Mouse (Mus musculus) ovary, postnatal 36 days (tissue): ENCODE measurements around the gene Opcml.

Experiments
- DNase-seq: peaks from one replicate; pipeline ENCODE4 v3.0.0; 2022; ENCODE audit warnings: low spot score, mixed read lengths

The Opcml gene

GRCm38 (mm10) chr9:27790725-27791638 lies at the start of gene Opcml:
Gene Opcml, plus strand, starts transcription at chr9:27790775.
- DNase-seq, result no peak

DNA sequence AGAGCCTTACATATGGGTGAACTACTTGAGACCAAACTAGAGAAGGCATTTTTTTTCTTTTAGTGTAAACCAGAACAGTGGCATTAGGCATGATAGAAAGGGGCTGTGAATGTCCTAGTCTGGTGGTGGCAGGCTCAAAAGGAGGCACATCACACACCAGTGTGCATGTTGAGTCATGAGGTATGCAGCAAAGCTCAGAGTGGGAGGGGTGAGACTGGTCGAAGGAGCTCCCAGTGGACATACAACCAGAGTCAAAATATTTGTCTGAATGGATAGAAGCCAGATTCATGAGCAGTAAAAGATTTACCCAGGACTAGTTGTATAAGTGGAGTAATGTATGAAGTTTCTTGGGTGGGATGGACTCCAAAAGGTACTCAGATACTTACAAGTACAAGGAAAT lies 31.9 kb upstream of the Opcml start:
- no peak for DNase-seq

DNA sequence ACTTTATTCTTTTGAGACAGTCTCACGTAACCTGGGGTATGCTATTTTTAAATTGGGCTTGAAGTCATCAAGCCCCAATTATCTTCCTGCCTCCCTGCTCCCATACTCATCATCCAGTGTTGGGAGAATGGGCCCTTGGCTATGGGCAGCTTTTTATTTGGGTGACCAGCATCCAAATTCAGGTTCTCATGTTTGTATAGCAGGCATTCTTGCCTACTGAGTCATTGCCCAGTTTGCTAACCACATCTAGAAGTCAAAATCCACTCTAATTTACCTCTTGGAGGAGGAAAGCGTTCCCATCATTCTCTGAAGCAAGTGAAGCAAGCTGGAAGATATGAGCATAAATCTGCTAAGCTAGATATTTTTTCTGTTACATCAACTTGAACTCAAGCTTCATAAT lies 29.4 kb upstream of the Opcml start:
- no peak for DNase-seq

GRCm38 (mm10) chr9:27766446-27766845 lies 24.1 kb upstream of the Opcml start:
- no peak for DNase-seq

DNA sequence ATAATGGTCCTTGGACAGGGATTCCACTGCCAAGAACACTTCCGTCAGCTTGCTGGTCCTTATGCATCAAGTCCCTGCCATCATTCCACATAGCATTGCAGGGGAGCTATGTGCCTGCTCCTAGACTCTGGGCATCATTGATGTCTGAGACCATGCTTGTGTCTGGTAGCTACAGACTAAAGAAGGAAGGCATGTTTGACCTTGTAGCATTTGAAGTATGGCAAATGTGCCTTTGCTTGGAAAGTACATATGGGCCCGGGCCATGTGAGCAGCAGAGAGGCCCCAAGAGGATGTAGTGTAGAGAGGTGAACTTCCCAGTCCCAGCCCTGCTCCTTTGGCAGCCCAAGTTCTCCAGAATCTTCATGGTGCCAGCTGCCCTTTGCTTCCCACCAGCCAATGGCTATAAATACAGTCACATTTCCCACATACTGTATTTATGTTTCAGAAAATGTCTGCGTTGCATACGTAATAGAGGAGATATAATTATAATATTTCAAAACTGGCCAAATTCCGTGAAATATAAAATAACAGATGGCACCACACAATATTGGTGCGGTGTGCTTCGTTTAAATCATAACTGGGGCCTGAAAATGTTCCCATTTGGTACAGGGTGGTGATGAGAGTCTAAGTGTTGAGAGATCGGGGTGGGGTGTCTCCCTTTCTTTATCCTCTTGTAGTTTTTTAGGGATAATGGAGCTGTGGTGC lies 23.2 kb upstream of the Opcml start:
- no peak for DNase-seq

GRCm38 (mm10) chr9:27768788-27769187 lies 21.8 kb upstream of the Opcml start:
- no peak for DNase-seq

- no peak for DNase-seq
Observed at GRCm38 (mm10) chr9:27781291-27781993, 9.1 kb upstream of the Opcml start.

DNA sequence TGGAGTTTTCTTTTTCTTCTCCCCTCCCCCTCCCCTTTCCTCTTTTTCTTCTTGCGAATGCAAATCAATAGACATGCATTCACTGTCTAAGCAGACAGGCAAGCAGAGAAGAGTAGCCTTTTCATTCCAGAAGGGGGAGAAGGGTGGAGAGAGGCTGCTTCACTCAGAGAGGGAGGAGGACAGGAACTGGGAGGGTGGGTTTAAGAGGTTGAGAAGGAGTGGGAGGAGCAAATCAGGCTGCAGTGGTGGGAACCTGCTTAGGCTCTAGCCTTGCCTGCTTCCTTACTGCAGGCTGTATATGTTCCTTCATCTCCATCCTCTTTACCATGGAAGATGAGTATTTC lies 8.6 kb upstream of the Opcml start:
- DNase-seq, result no peak

DNA sequence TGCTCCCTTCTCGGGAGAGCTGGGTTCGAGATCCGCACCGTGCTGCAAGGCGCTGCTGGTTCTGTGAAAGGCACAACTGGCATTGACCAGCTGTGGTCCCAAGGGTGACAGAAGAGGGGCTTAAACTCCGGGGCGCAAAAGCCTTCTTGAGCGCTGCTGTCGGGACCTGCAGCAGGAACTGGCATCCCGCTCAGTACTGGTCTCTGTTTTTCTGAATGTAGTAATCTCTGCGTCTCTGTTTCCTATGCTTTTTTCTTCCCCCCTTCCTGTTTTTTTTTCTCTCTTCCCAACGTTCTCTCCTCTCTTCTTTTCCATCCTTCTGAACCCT lies 1.0 kb downstream of the Opcml start:
- no peak for DNase-seq

DNA sequence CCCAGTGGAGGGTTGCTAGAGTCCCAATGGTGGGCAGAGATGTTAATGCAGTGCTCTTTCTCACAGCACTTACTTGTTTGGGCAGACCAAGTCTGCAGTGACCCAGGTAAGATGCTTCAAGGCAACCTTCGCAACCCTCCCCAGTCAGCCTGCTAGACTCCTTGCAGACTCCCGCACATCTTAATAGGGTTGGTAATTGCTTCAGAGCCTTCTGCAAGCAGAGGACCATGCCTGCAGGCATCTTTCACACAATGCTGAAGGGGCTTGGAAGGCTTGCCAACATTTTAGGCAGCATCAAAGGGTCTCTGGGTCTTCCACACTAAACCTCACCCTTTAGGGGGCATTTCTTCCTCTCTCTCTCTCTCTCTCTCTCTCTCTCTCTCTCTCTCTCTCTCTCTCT lies 1.7 kb downstream of the Opcml start:
- DNase-seq, result no peak

- DNase-seq, result no peak
Observed at GRCm38 (mm10) chr9:27792994-27793393, 2.4 kb downstream of the Opcml start.

GRCm38 (mm10) chr9:27796535-27796934 lies 6.0 kb downstream of the Opcml start:
- DNase-seq, result no peak

- no peak for DNase-seq
Observed at GRCm38 (mm10) chr9:27800992-27801391, 10.4 kb downstream of the Opcml start.

DNA sequence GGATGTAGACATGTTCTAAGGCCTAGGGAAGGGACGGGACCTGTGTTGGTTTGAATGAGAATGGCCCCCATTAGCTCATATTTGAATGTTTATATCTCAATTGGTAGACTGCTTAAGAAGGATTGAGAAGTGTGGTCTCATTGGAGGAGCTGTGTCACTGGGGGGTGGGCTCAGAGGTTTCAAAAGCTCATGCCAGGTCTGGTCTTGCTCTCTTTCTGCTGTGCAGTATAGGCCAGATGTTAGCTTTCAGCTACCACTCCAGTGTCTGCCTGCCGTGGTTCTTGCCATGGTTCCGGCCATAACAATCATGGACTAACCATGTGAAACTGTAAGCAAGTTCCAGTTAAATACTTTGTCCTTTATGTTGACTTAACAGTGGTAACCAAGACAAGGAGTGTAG lies 11.2 kb downstream of the Opcml start:
- no peak for DNase-seq

- DNase-seq, result no peak
Observed at GRCm38 (mm10) chr9:27802379-27802778, 11.8 kb downstream of the Opcml start.

- DNase-seq, result no peak
Observed at GRCm38 (mm10) chr9:27804461-27804860, 13.9 kb downstream of the Opcml start.

DNA sequence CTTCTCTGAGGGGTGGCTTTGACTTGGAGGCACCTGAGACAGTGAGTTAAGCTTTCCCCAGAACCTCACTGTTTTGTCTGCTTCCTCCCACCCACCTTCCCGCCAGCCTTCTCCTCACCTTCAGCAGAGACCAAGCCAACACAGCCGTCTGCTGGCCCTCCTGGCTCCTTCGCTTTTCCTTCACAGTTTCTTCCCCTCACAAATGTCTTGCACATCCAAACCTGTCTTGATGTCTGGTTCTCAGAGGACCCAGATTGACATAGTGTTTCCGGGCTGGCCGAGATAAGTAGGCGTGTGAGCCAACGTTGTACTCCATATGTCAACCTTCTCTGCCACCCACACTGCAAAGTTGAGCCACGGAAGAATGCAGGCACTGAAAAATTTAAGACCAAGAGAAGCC lies 19.2 kb downstream of the Opcml start:
- DNase-seq, result no peak

DNA sequence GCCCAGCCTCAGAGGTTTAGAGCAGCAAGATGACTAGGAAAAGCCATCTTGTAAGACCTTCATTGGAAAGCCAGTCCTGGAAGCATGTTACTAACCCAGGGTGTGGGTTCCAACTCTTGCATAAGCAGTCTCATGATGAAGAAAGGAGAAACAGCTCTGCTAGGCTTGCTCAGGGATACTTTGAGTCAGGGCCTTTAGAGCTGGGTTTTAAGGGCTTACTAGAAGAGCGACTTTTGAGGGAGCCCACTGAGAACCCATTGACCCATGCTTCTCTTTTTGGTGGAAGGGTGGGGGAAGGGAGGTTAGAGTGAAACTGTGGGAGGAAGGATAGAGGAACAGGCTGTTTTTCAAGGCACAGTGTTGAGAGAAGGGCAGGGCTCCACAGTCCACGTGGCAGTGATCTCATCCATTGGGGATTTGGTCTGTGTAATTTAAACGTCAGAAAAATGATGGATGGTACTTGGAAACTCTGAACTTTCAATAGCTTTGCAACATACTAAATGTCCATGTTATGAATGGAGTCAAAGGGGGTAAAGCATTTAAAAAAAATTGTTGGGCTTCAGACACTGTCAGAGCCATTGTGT lies 22.7 kb downstream of the Opcml start:
- no peak for DNase-seq

- no peak for DNase-seq
Observed at GRCm38 (mm10) chr9:27814161-27814560, 23.6 kb downstream of the Opcml start.

DNA sequence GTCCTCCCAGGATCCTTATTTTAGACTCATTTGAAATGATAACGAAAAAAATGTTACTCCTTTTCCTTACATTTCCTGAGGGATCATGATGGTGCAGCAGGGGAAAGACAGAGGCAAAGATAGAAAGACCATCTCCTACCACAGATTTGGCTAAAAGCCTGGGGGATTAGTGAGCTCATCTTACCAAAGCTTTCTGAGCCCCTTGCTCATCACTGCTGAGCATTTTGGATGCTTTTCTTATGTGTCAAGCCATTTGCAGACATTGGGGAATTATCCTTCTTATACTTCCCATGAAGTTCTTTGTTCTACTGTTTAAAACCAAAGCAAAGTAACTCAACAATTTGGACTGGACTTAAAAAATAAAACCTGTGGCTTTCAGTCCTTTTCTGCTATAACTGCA lies 30.6 kb downstream of the Opcml start:
- DNase-seq, result no peak

- DNase-seq, result no peak
Observed at GRCm38 (mm10) chr9:27822681-27823080, 32.1 kb downstream of the Opcml start.

- DNase-seq, result no peak
Observed at GRCm38 (mm10) chr9:27824424-27824823, 33.8 kb downstream of the Opcml start.

DNA sequence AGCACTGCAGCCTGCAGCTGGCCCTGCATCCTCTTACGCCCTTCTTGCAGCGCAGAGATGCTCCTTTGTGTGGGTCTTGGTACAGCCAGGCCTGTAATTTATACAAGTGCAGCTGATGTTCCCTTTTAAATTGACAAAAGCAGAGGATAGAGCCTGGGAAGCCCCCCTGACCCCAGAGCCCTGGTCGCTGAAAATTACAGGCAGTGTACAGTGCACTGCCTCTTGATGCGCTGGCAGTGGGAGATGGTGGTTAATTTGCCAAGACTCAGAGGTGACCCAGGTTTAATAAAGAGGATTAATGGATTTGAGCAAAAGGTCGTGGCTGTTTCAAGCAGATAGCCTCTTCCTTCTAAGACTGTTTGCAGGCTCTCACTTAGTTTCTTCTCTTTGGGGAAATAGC lies 39.9 kb downstream of the Opcml start:
- DNase-seq, result no peak
